In the genomic region with DNA sequence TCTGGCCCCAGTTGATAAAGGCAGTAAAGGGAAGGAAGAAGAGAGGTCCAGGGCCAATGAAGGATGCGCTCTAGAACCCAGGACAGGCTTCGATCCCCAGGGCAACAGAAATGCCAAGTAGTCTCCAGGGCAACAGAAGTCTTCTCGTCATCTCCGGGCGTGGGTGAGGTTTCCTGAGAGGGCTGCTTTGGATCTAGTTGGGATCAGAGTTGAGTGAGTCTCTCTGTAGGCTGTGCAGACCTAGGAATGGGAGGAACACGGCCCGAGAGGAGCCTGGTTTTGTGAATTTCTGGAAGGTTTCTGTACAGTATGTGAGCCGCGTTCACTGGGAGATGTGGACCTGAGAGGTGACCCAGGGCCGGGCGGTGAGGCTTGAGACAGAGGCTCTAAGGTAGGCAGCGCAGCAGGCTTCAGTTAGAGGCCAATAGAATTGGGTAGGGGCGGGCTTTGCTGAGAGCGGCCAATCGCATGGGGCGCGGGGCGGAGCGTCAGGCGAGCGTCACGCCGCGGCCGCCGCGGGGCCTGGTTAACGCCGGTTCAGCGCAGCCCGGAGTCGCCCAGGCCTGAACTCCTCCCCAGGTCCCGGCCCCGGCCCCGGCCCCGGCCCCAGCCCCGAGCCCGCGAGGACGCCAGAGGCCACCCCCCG, we compare ENCODE assay signal across 8 mouse cellular contexts. TPM values are rescaled to one million over a fixed set of nuclear protein-coding genes. Genes with fewer than 3 reads are reported as not detected.
DNase-seq lines count a peak whose midpoint lies in the region; ATAC-seq and TF ChIP-seq lines count a peak whose summit lies in the region.

A gene (plus strand): TSS at position 190 of the 646 bp plus-strand sequence.
A gene (minus strand): TSS at position 364 of the 646 bp plus-strand sequence.

- no peaks in the 10 kb centered on the region for H3K36me3 ChIP-seq in forebrain, embryonic 10.5 days (replicated peaks)
- no peaks in the 10 kb centered on the region for H3K36me3 ChIP-seq in heart, embryonic 16.5 days (ENCODE audit: control insufficient read depth, insufficient read depth)
- no peaks in the 10 kb centered on the region for H3K36me3 ChIP-seq in liver, embryonic 16.5 days (ENCODE audit: control insufficient read depth, insufficient read depth)
- H3K36me3 ChIP-seq in neural tube, embryonic 13.5 days: peaks cover under 1% of the 10 kb centered on the region; the same call in 1 of the 2 replicates
- H3K36me3 ChIP-seq in testis, adult 2 months (ENCODE audit: control insufficient read depth, insufficient read depth, low read length): no peaks in the 10 kb centered on the region

- peak; percentile 68 for TF ChIP-seq POLR2A in testis, adult 2 months (IDR thresholded peaks at IDR 0.05; ENCODE audit: control insufficient read depth, low read depth, low read length)

- peaks cover 32% of the 10 kb centered on the region for H3K4me1 ChIP-seq in forebrain, embryonic 10.5 days
- H3K4me1 ChIP-seq in heart, embryonic 16.5 days (ENCODE audit: control insufficient read depth, insufficient read depth, low read length): peaks cover 12% of the 10 kb centered on the region
- peaks cover 11% of the 10 kb centered on the region for H3K4me1 ChIP-seq in liver, embryonic 16.5 days (ENCODE audit: control insufficient read depth, low read depth, low read length)
- peaks cover 48% of the 10 kb centered on the region for H3K4me1 ChIP-seq in neural tube, embryonic 13.5 days (replicated peaks)
- H3K4me1 ChIP-seq in testis, adult 2 months (ENCODE audit: control insufficient read depth, insufficient read depth, low read length): peaks cover 13% of the 10 kb centered on the region

- no peaks in the 10 kb centered on the region for H3K9me3 ChIP-seq in forebrain, embryonic 10.5 days
- no peaks in the 10 kb centered on the region for H3K9me3 ChIP-seq in heart, embryonic 16.5 days (replicated peaks; ENCODE audit: control insufficient read depth, low read length)
- no peaks in the 10 kb centered on the region for H3K9me3 ChIP-seq in liver, embryonic 16.5 days (replicated peaks; ENCODE audit: control insufficient read depth, low read length)
- no peaks in the 10 kb centered on the region for H3K9me3 ChIP-seq in neural tube, embryonic 13.5 days

- peak; percentile 93 for ATAC-seq in heart, embryonic 16.5 days (replicated peaks; ENCODE audit: extremely low read depth, insufficient read depth, low FRiP score)
- peak; percentile 97 for ATAC-seq in liver, embryonic 16.5 days (ENCODE audit: low read depth)
- peak; percentile 92 for ATAC-seq in neural tube, embryonic 13.5 days (ENCODE audit: low read depth)

- DNase-seq in CD8-positive naive resting alpha-beta T cell, adult 2 months (ENCODE audit: low read depth in 2 of 2, low spot score in 2 of 2): peak; percentile 75 to 80
- DNase-seq in c-Kit-positive CD71-negative TER-119-negative erythroid progenitor cells, embryonic 14.5 days (ENCODE audit: low read depth): peak; percentile 74
- DNase-seq in forebrain, embryonic 10.5 days (ENCODE audit: extremely low spot score, low spot score): peak; percentile 88
- peak; percentile 93 to 95 for DNase-seq in kidney, postnatal 4 days

- peak within 1 kb of the TSS; percentile 82 for H3K4me3 ChIP-seq in forebrain, embryonic 10.5 days
- H3K4me3 ChIP-seq in heart, embryonic 16.5 days (ENCODE audit: low read length): peak within 1 kb of the TSS; percentile 66
- peak within 1 kb of the TSS; percentile 75 for H3K4me3 ChIP-seq in liver, embryonic 16.5 days (ENCODE audit: low read depth, low read length)
- peak within 1 kb of the TSS; percentile 87 for H3K4me3 ChIP-seq in neural tube, embryonic 13.5 days
- peak within 1 kb of the TSS; percentile 86 for H3K4me3 ChIP-seq in testis, adult 2 months (ENCODE audit: control insufficient read depth, low read depth, low read length)

- H3K27me3 ChIP-seq in forebrain, embryonic 10.5 days (ENCODE audit: poor library complexity, severe bottlenecking): peaks cover 64% of the 10 kb centered on the region
- peaks cover 5% of the 10 kb centered on the region; the same call in 1 of the 2 replicates for H3K27me3 ChIP-seq in heart, embryonic 16.5 days (ENCODE audit: control insufficient read depth, insufficient read depth, low read length)
- peaks cover 14% of the 10 kb centered on the region for H3K27me3 ChIP-seq in liver, embryonic 16.5 days (ENCODE audit: control insufficient read depth, insufficient read depth, low read depth, low read length)
- H3K27me3 ChIP-seq in neural tube, embryonic 13.5 days: peaks cover 24% of the 10 kb centered on the region
- no peaks in the 10 kb centered on the region for H3K27me3 ChIP-seq in testis, adult 2 months (ENCODE audit: control insufficient read depth, insufficient read depth, low read length)

- TF ChIP-seq CTCF in testis, adult 2 months (IDR thresholded peaks at IDR 0.05; ENCODE audit: control insufficient read depth, insufficient read depth, insufficient replicate concordance, low read depth, low read length): no peak

- H3K4me2 ChIP-seq in heart, embryonic 16.5 days (ENCODE audit: low read depth, low read length): peak within 1 kb of the TSS; percentile 62
- H3K4me2 ChIP-seq in liver, embryonic 16.5 days (ENCODE audit: low read depth, low read length): peak within 1 kb of the TSS; percentile 94
- peak within 1 kb of the TSS; percentile 95 for H3K4me2 ChIP-seq in neural tube, embryonic 13.5 days

- peak within 1 kb of the TSS; percentile 93 for H3K27ac ChIP-seq in forebrain, embryonic 10.5 days
- H3K27ac ChIP-seq in heart, embryonic 16.5 days (ENCODE audit: low read length): peak within 1 kb of the TSS; percentile 38
- no peak within 1 kb of the TSS for H3K27ac ChIP-seq in liver, embryonic 16.5 days (ENCODE audit: low read length)
- H3K27ac ChIP-seq in neural tube, embryonic 13.5 days (replicated peaks): peak within 1 kb of the TSS; percentile 67
- peak within 1 kb of the TSS; percentile 96 for H3K27ac ChIP-seq in testis, adult 2 months (ENCODE audit: control insufficient read depth, insufficient read depth, low read depth, low read length)

- peak within 1 kb of the TSS; percentile 86 for H3K9ac ChIP-seq in heart, embryonic 16.5 days (ENCODE audit: low read length)
- peak within 1 kb of the TSS; percentile 78 for H3K9ac ChIP-seq in liver, embryonic 16.5 days (ENCODE audit: low read depth, low read length)
- H3K9ac ChIP-seq in neural tube, embryonic 13.5 days: peak within 1 kb of the TSS; percentile 96

- 4% methylated on average over 40 of the region's 41 CpGs for WGBS in forebrain, embryonic 10.5 days
- WGBS in heart, embryonic 16.5 days: 4% methylated on average over 34 of the region's 41 CpGs
- 2% methylated on average over 33 of the region's 41 CpGs for whole genome bisulfite sequencing in liver, embryonic 16.5 days (ENCODE audit: insufficient replicate concordance)
- 3% methylated on average over 34 of the region's 41 CpGs for WGBS in neural tube, embryonic 13.5 days

RNA-seq across cellular contexts. Expression of the first gene that starts in this region (rescaled TPM):
- polyA plus RNA-seq in forebrain, embryonic 10.5 days (2016; fragmentation: Nextera tagmentation; extraction: Ambion mirVana): 4.2 and 4.3 TPM in 2 replicates
- 3.6 and 3.9 TPM in 2 replicates for polyA plus RNA-seq in heart, embryonic 16.5 days (2015; fragmentation: Nextera tagmentation; extraction: Ambion mirVana)
- 0.22 and 0.23 TPM in 2 replicates for polyA plus RNA-seq in liver, embryonic 16.5 days (2015; fragmentation: Nextera tagmentation; extraction: Ambion mirVana)
- polyA plus RNA-seq in neural tube, embryonic 13.5 days (2015; fragmentation: Nextera tagmentation; extraction: Ambion mirVana): 13.5 and 15.6 TPM in 2 replicates
- 55.7 and 59.7 TPM in 2 replicates for polyA plus RNA-seq in testis, adult 2 months (2012; rRNA removed)

RNA-seq across cellular contexts. Expression of the second gene that starts in this region (rescaled TPM):
- polyA plus RNA-seq in forebrain, embryonic 10.5 days (2016; fragmentation: Nextera tagmentation; extraction: Ambion mirVana): 1.6 and 1.7 TPM in 2 replicates
- polyA plus RNA-seq in heart, embryonic 16.5 days (2015; fragmentation: Nextera tagmentation; extraction: Ambion mirVana): 1.6 and 2.9 TPM in 2 replicates
- polyA plus RNA-seq in liver, embryonic 16.5 days (2015; fragmentation: Nextera tagmentation; extraction: Ambion mirVana): 0.63 and 1.0 TPM in 2 replicates
- 2.4 and 2.9 TPM in 2 replicates for polyA plus RNA-seq in neural tube, embryonic 13.5 days (2015; fragmentation: Nextera tagmentation; extraction: Ambion mirVana)
- 182 and 185 TPM in 2 replicates for polyA plus RNA-seq in testis, adult 2 months (2012; rRNA removed)

Comparison
In these comparisons a context has a peak if more than half of its experiments do, and no peak if none do; other contexts are left out.
1. RNA of the second gene that starts in this region (polyA plus RNA-seq): 182 to 185 TPM in testis, adult 2 months; 1.6 to 2.9 TPM in heart, embryonic 16.5 days, 2.4 to 2.9 TPM in neural tube, embryonic 13.5 days, 1.6 to 1.7 TPM in forebrain, embryonic 10.5 days and 0.63 to 1.0 TPM in liver, embryonic 16.5 days; every median in the first group is over 10 times any median in the second.
2. Peak in every context shown above with its lines, with median percentiles within 50 percentile points of each other: DNase-seq, H3K4me3 ChIP-seq, ATAC-seq, H3K4me2 ChIP-seq and H3K9ac ChIP-seq.